ENCODE assay signal across 13 mouse cellular contexts in genomic region chr11:114443444-114443843, GRCm38 (mm10).
A peak's percentile ranks its signal among the peaks of the same experiment; 100 is the strongest.
DNase-seq lines count a peak whose midpoint lies in the region; ATAC-seq and TF ChIP-seq lines count a peak whose summit lies in the region.
"Had no signal": no experiment of that assay in that cellular context is flagged by ENCODE, and none has a peak within 500 bp of the region (broad histone marks: within the 10 kb centered on the region; RNA-seq: fewer than 3 reads in every experiment).

No protein-coding gene starts in this region.

- no peak overlapping the region for H3K4me2 ChIP-seq in heart, embryonic 11.5 days
- H3K4me2 ChIP-seq: heart, embryonic 15.5 days; limb, embryonic 13.5 days had no signal

- no peak for TF ChIP-seq EP300 in MEL (IDR thresholded peaks at IDR 0.05; ENCODE audit: low read depth in 1 of 2, low read length in 2 of 2)

- H3K9ac ChIP-seq in MEL (ENCODE audit: control insufficient read depth, low read depth, low read length, poor library complexity, severe bottlenecking): no peak overlapping the region
- H3K9ac ChIP-seq in heart, embryonic 11.5 days (ENCODE audit: low read depth, low read length): no peak overlapping the region
- H3K9ac ChIP-seq: heart, embryonic 15.5 days; limb, embryonic 13.5 days had no signal

- 25% methylated on average over 5 of the region's 5 CpGs for WGBS in thymus, adult 2 months
- 58% methylated on average over 5 of the region's 5 CpGs for WGBS in heart, embryonic 11.5 days (ENCODE audit: insufficient replicate concordance)

- DNase-seq in cerebellum, adult 9-11 months: peak; percentile 20
- DNase-seq in cerebellum, adult 9-10 months: no peak
- DNase-seq in MEL (ENCODE audit: low read depth, low spot score): peak; percentile 50
- peak; percentile 39 for DNase-seq in gastrocnemius, postnatal 10 days
- peak; percentile 46 for DNase-seq in lung, postnatal 14 days
- no peak for DNase-seq in thymus, adult 2 months
- DNase-seq in heart, postnatal 14 days: no peak

- H3K36me3 ChIP-seq in MEL (ENCODE audit: control insufficient read depth in 1 of 2, insufficient read depth in 2 of 2, low read length in 2 of 2): peaks cover 0 to 6% of the 10 kb centered on the region in 2 experiments; a peak in 1 of 4 replicates
- no peaks in the 10 kb centered on the region for H3K36me3 ChIP-seq in thymus, adult 2 months (ENCODE audit: control insufficient read depth, insufficient read depth, low read length)
- H3K36me3 ChIP-seq in heart, embryonic 11.5 days (ENCODE audit: control insufficient read depth, insufficient read depth, low read length): no peaks in the 10 kb centered on the region
- H3K36me3 ChIP-seq: G1E; heart, embryonic 15.5 days; limb, embryonic 13.5 days had no signal

- TF ChIP-seq RAD21 in MEL (IDR thresholded peaks at IDR 0.05; ENCODE audit: low read depth, low read length): no peak

- no peak for TF ChIP-seq CTCF in MEL (IDR thresholded peaks at IDR 0.05 in 2 of 3, conservative IDR thresholded peaks at IDR 0.05 in 1 of 3; ENCODE audit: control insufficient read depth in 1 of 3, insufficient read depth in 1 of 3, low read depth in 2 of 3, low read length in 3 of 3, poor library complexity in 1 of 3, severe bottlenecking in 1 of 3)
- TF ChIP-seq CTCF in thymus, adult 2 months (IDR thresholded peaks at IDR 0.05; ENCODE audit: borderline replicate concordance, control insufficient read depth, extremely low read depth, insufficient read depth, low read length, poor library complexity): no peak

- peaks cover 5 to 17% of the 10 kb centered on the region in 2 experiments; a peak in 3 of 4 replicates for H3K4me1 ChIP-seq in MEL (ENCODE audit: control insufficient read depth in 1 of 2, insufficient read depth in 2 of 2, low read length in 2 of 2)
- H3K4me1 ChIP-seq in thymus, adult 2 months (replicated peaks; ENCODE audit: control insufficient read depth, insufficient read depth, low read length): no peaks in the 10 kb centered on the region
- peaks cover 21% of the 10 kb centered on the region for H3K4me1 ChIP-seq in heart, embryonic 11.5 days (ENCODE audit: control insufficient read depth, insufficient read depth, low read length)

- no peak for TF ChIP-seq POLR2A in MEL (IDR thresholded peaks at IDR 0.05; ENCODE audit: control insufficient read depth in 1 of 2, insufficient read depth in 1 of 2, low read depth in 1 of 2, low read length in 2 of 2, poor library complexity in 1 of 2)
- no peak for TF ChIP-seq POLR2A in thymus, adult 2 months (IDR thresholded peaks at IDR 0.05; ENCODE audit: control insufficient read depth, extremely low read depth, insufficient read depth, low read length, poor library complexity)

- no peaks in the 10 kb centered on the region for H3K27me3 ChIP-seq in MEL (ENCODE audit: control insufficient read depth in 1 of 2, insufficient read depth in 2 of 2, low read length in 2 of 2)
- no peaks in the 10 kb centered on the region for H3K27me3 ChIP-seq in thymus, adult 2 months (ENCODE audit: control insufficient read depth, insufficient read depth, low read length)
- peaks cover 3% of the 10 kb centered on the region; the same call in 1 of the 2 replicates for H3K27me3 ChIP-seq in heart, embryonic 11.5 days (ENCODE audit: control insufficient read depth, insufficient read depth, low read length)
- H3K27me3 ChIP-seq: heart, embryonic 15.5 days had no signal

- intact Hi-C loops in heart, postnatal 14 days (cut with DNase I): no loop called here

- H3K9me3 ChIP-seq in MEL (replicated peaks; ENCODE audit: insufficient read depth, low read length): no peaks in the 10 kb centered on the region
- no peaks in the 10 kb centered on the region for H3K9me3 ChIP-seq in heart, embryonic 11.5 days (replicated peaks; ENCODE audit: control insufficient read depth, low read length)
- H3K9me3 ChIP-seq: heart, embryonic 15.5 days; limb, embryonic 13.5 days had no signal

- no peak overlapping the region for H3K4me3 ChIP-seq in MEL (ENCODE audit: control insufficient read depth in 1 of 2, insufficient read depth in 1 of 2, low read depth in 2 of 2, low read length in 2 of 2)
- H3K4me3 ChIP-seq in thymus, adult 2 months (ENCODE audit: control insufficient read depth, insufficient read depth, low read length): no peak overlapping the region
- H3K4me3 ChIP-seq in heart, embryonic 11.5 days (ENCODE audit: low read depth, low read length): no peak overlapping the region
- H3K4me3 ChIP-seq: heart, embryonic 15.5 days; limb, embryonic 13.5 days; megakaryocyte, embryonic 14.5 days had no signal

- no peak overlapping the region for H3K27ac ChIP-seq in MEL (ENCODE audit: control insufficient read depth, low read depth, low read length)
- no peak overlapping the region for H3K27ac ChIP-seq in thymus, adult 2 months (ENCODE audit: control insufficient read depth, insufficient read depth, low read length)
- H3K27ac ChIP-seq in heart, embryonic 11.5 days (ENCODE audit: low read depth, low read length): no peak overlapping the region
- H3K27ac ChIP-seq: heart, embryonic 15.5 days; limb, embryonic 13.5 days had no signal

- no peaks in the 10 kb centered on the region; the same call in 1 of the 2 replicates for H3K79me2 ChIP-seq in MEL (ENCODE audit: control insufficient read depth, insufficient read depth, low read length, poor library complexity)

- ATAC-seq in heart, embryonic 11.5 days (replicated peaks; ENCODE audit: insufficient number of reproducible peaks, low FRiP score, low TSS enrichment): no peak
- ATAC-seq: forebrain, embryonic 16.5 days had no signal

TF ChIP-seq in MEL, 35 proteins besides CTCF, POLR2A, EP300 and RAD21:
- TF ChIP-seq CHD1 (IDR thresholded peaks at IDR 0.05; ENCODE audit: low read depth, low read length) (no peak), ZC3H11A (IDR thresholded peaks at IDR 0.05; ENCODE audit: low read depth, low read length) (no peak), NRF1 (IDR thresholded peaks at IDR 0.05; ENCODE audit: insufficient read depth, low read depth, low read length, poor library complexity, severe bottlenecking) (no peak), KAT2A (conservative IDR thresholded peaks at IDR 0.05; ENCODE audit: low read depth, low read length) (no peak), POLR2AphosphoS2 (IDR thresholded peaks at IDR 0.05; ENCODE audit: low read length) (no peak), MAX (IDR thresholded peaks at IDR 0.05; ENCODE audit: low read length) (no peak), BHLHE40 (IDR thresholded peaks at IDR 0.05; ENCODE audit: borderline replicate concordance, low read depth, low read length) (no peak), MEF2A (IDR thresholded peaks at IDR 0.05; ENCODE audit: extremely low read depth, insufficient replicate concordance, low read depth, low read length, poor library complexity, severe bottlenecking) (no peak)

Comparison
In these comparisons a context has a peak if more than half of its experiments do, and no peak if none do; other contexts are left out.
1. DNase-seq: peak in cerebellum, adult 9-11 months (single experiment), MEL (single experiment), gastrocnemius, postnatal 10 days (single experiment) and lung, postnatal 14 days (single experiment); none in cerebellum, adult 9-10 months (single experiment), thymus, adult 2 months (single experiment) and heart, postnatal 14 days (0 of 2).